Mouse (Mus musculus): ENCODE data around the gene Polr1c.

- TF ChIP-seq CTCF (IDR thresholded peaks at IDR 0.05; ENCODE audit: control insufficient read depth, insufficient read depth, insufficient read length) (no peak), MYOD1 (IDR thresholded peaks at IDR 0.05; ENCODE audit: control insufficient read depth, insufficient read length, low read depth) (no peak), MAX (IDR thresholded peaks at IDR 0.05) (no peak)
Measured at GRCm38 (mm10) chr17:46259675-46260074, 11.8 kb upstream of the Polr1c start.

All from C2C12 (cell line).